Mouse (Mus musculus): ENCODE measurements at regions not wholly inside any gene's neighbourhood (a gene's known extent, or its start where the extent isn't known, plus 50 kb on each side); places are given as distances from the start of the nearest gene placed in this dataset.
A peak's percentile ranks its signal among the peaks of the same experiment; 100 is the strongest.
"Not testable (repeated sequence)": the region's sequence is repeated elsewhere in the genome, so short reads cannot be mapped to it uniquely, and the experiment has no call there.

- H3K36me3 ChIP-seq; H3K9me3 ChIP-seq (replicated peaks); H3K4me1 ChIP-seq; H3K4me3 ChIP-seq; H3K27ac ChIP-seq (replicated peaks); DNase-seq (ENCODE audit: low spot score); H3K27me3 ChIP-seq (ENCODE audit: low read depth, poor library complexity, severe bottlenecking): not testable (repeated sequence)
- 97% methylated on average over 19 of the region's 19 CpGs for WGBS
Observed at GRCm38 (mm10) chr15:90882349-90882748, 167.4 kb downstream of the Kif21a start.

- DNase-seq (ENCODE audit: low spot score), result no peak
- Histone ChIP-seq H3K36me3 (no peaks in the 10 kb centered on the region), H3K27me3 (ENCODE audit: low read depth, poor library complexity, severe bottlenecking) (no peaks in the 10 kb centered on the region), H3K4me3 (no peak overlapping the region), H3K27ac (replicated peaks) (no peak overlapping the region), H3K4me1 (0 out of 2 replicates have a peak, but pooled peaks cover 3% of the 10 kb centered on the region), H3K9me3 (replicated peaks) (no peaks in the 10 kb centered on the region)
- 53% methylated on average over 2 of the region's 2 CpGs for WGBS
Observed at GRCm38 (mm10) chr15:90869452-90869851, 180.3 kb downstream of the Kif21a start.

- WGBS, result 91% methylated on average over 1 of the region's 4 CpGs
- not testable (repeated sequence) for H3K36me3 ChIP-seq, H3K4me3 ChIP-seq
Observed at GRCm38 (mm10) chr15:90853763-90854162, 174.5 kb upstream of the Cpne8 start.

GRCm38 (mm10) chr15:90851991-90852390, 172.8 kb upstream of the Cpne8 start:
- WGBS, result 91% methylated on average over 2 of the region's 2 CpGs
- DNase-seq (ENCODE audit: low spot score), result no peak
- no peak overlapping the region for H3K4me3 ChIP-seq
- no peaks in the 10 kb centered on the region for H3K4me1 ChIP-seq
- no peaks in the 10 kb centered on the region for H3K36me3 ChIP-seq
- no peaks in the 10 kb centered on the region for H3K9me3 ChIP-seq (replicated peaks)
- H3K27me3 ChIP-seq (ENCODE audit: low read depth, poor library complexity, severe bottlenecking), result no peaks in the 10 kb centered on the region
- no peak overlapping the region for H3K27ac ChIP-seq (replicated peaks)

More at GRCm38 (mm10) chr15:90853763-90854162, 174.5 kb upstream of the Cpne8 start:
- not testable (repeated sequence) for H3K4me1 ChIP-seq; H3K27ac ChIP-seq (replicated peaks); H3K27me3 ChIP-seq (ENCODE audit: low read depth, poor library complexity, severe bottlenecking); H3K9me3 ChIP-seq (replicated peaks); DNase-seq (ENCODE audit: low spot score)

- 36% methylated on average over 5 of the region's 5 CpGs for WGBS
- Histone ChIP-seq H3K27me3 (ENCODE audit: low read depth, poor library complexity, severe bottlenecking) (no peaks in the 10 kb centered on the region), H3K27ac (replicated peaks) (no peak overlapping the region), H3K4me3 (no peak overlapping the region), H3K4me1 (no peaks in the 10 kb centered on the region), H3K9me3 (replicated peaks) (no peaks in the 10 kb centered on the region), H3K36me3 (no peaks in the 10 kb centered on the region)
- peak; percentile 26 for DNase-seq (ENCODE audit: low spot score)
Observed at GRCm38 (mm10) chr15:90841471-90841870, 162.2 kb upstream of the Cpne8 start.

- Histone ChIP-seq H3K4me3 (no peak overlapping the region), H3K9me3 (replicated peaks) (peaks cover 6% of the 10 kb centered on the region; the same call in 1 of the 2 replicates), H3K27me3 (ENCODE audit: low read depth, poor library complexity, severe bottlenecking) (no peaks in the 10 kb centered on the region), H3K4me1 (no peaks in the 10 kb centered on the region), H3K36me3 (no peaks in the 10 kb centered on the region), H3K27ac (replicated peaks) (no peak overlapping the region)
- no peak for DNase-seq (ENCODE audit: low spot score)
- WGBS, result 86% methylated on average over 7 of the region's 7 CpGs
Observed at GRCm38 (mm10) chr15:90835586-90835985, 156.4 kb upstream of the Cpne8 start.

GRCm38 (mm10) chr15:90827816-90828215, 148.6 kb upstream of the Cpne8 start:
- Histone ChIP-seq H3K27ac (replicated peaks) (no peak overlapping the region), H3K4me3 (no peak overlapping the region), H3K36me3 (no peaks in the 10 kb centered on the region), H3K27me3 (ENCODE audit: low read depth, poor library complexity, severe bottlenecking) (no peaks in the 10 kb centered on the region), H3K4me1 (peaks cover 6% of the 10 kb centered on the region), H3K9me3 (replicated peaks) (peaks cover 6% of the 10 kb centered on the region; the same call in 1 of the 2 replicates)
- DNase-seq (ENCODE audit: low spot score), result no peak
- 15% methylated on average over 4 of the region's 4 CpGs for WGBS

- WGBS, result 96% methylated on average over 6 of the region's 6 CpGs
- no peak for DNase-seq (ENCODE audit: low spot score)
- Histone ChIP-seq H3K27ac (replicated peaks) (no peak overlapping the region), H3K27me3 (ENCODE audit: low read depth, poor library complexity, severe bottlenecking) (peaks cover 11% of the 10 kb centered on the region; the same call in 1 of the 2 replicates), H3K4me3 (no peak overlapping the region), H3K4me1 (peaks cover 20% of the 10 kb centered on the region), H3K9me3 (replicated peaks) (no peaks in the 10 kb centered on the region), H3K36me3 (no peaks in the 10 kb centered on the region)
Observed at GRCm38 (mm10) chr15:90822306-90822705, 143.1 kb upstream of the Cpne8 start.

- DNase-seq (ENCODE audit: low spot score), result peak; percentile 48
Observed at GRCm38 (mm10) chr15:90819949-90820655, 140.9 kb upstream of the Cpne8 start.

GRCm38 (mm10) chr15:90818161-90818560, 138.9 kb upstream of the Cpne8 start:
- H3K9me3 ChIP-seq (replicated peaks), result no peaks in the 10 kb centered on the region
- H3K4me1 ChIP-seq, result peaks cover 20% of the 10 kb centered on the region
- peaks cover 11% of the 10 kb centered on the region; the same call in 1 of the 2 replicates for H3K27me3 ChIP-seq (ENCODE audit: low read depth, poor library complexity, severe bottlenecking)
- H3K4me3 ChIP-seq, result no peak overlapping the region
- no peaks in the 10 kb centered on the region for H3K36me3 ChIP-seq
- no peak overlapping the region for H3K27ac ChIP-seq (replicated peaks)
- 76% methylated on average over 4 of the region's 4 CpGs for WGBS
- no peak for DNase-seq (ENCODE audit: low spot score)

More at GRCm38 (mm10) chr15:90819949-90820655, 140.9 kb upstream of the Cpne8 start:
- no peaks in the 10 kb centered on the region for H3K36me3 ChIP-seq
- H3K4me1 ChIP-seq, result peaks cover 20% of the 10 kb centered on the region
- no peaks in the 10 kb centered on the region for H3K9me3 ChIP-seq (replicated peaks)
- H3K27me3 ChIP-seq (ENCODE audit: low read depth, poor library complexity, severe bottlenecking), result peaks cover 11% of the 10 kb centered on the region; the same call in 1 of the 2 replicates
- peak overlapping the region; percentile 42; the same call in 1 of the 2 replicates for H3K27ac ChIP-seq (replicated peaks)
- 30% methylated on average over 14 of the region's 14 CpGs for WGBS
- H3K4me3 ChIP-seq, result no peak overlapping the region

GRCm38 (mm10) chr15:90813907-90814306, 134.7 kb upstream of the Cpne8 start:
- Histone ChIP-seq H3K9me3 (replicated peaks) (no peaks in the 10 kb centered on the region), H3K36me3 (no peaks in the 10 kb centered on the region), H3K27me3 (ENCODE audit: low read depth, poor library complexity, severe bottlenecking) (peaks cover 4% of the 10 kb centered on the region; the same call in 1 of the 2 replicates), H3K4me1 (peaks cover 2% of the 10 kb centered on the region; the same call in 1 of the 2 replicates), H3K4me3 (no peak overlapping the region), H3K27ac (replicated peaks) (no peak overlapping the region)
- no peak for DNase-seq (ENCODE audit: low spot score)
- WGBS, result 91% methylated on average over 5 of the region's 5 CpGs

GRCm38 (mm10) chr15:90810341-90810740, 131.1 kb upstream of the Cpne8 start:
- H3K4me3 ChIP-seq, result no peak overlapping the region

GRCm38 (mm10) chr15:90808236-90808635, 129.0 kb upstream of the Cpne8 start:
- H3K9me3 ChIP-seq (replicated peaks), result no peaks in the 10 kb centered on the region
- H3K27me3 ChIP-seq (ENCODE audit: low read depth, poor library complexity, severe bottlenecking), result no peaks in the 10 kb centered on the region
- H3K4me3 ChIP-seq, result no peak overlapping the region
- DNase-seq (ENCODE audit: low spot score), result no peak
- no peak overlapping the region for H3K27ac ChIP-seq (replicated peaks)
- H3K36me3 ChIP-seq, result no peaks in the 10 kb centered on the region
- no peaks in the 10 kb centered on the region for H3K4me1 ChIP-seq
- WGBS, result 90% methylated on average over 6 of the region's 6 CpGs

More at GRCm38 (mm10) chr15:90810341-90810740, 131.1 kb upstream of the Cpne8 start:
- H3K27ac ChIP-seq (replicated peaks), result no peak overlapping the region
- H3K27me3 ChIP-seq (ENCODE audit: low read depth, poor library complexity, severe bottlenecking), result no peaks in the 10 kb centered on the region
- H3K36me3 ChIP-seq, result no peaks in the 10 kb centered on the region
- H3K9me3 ChIP-seq (replicated peaks), result no peaks in the 10 kb centered on the region
- 80% methylated on average over 3 of the region's 3 CpGs for WGBS
- DNase-seq (ENCODE audit: low spot score), result no peak
- H3K4me1 ChIP-seq, result no peaks in the 10 kb centered on the region

Data from midbrain, embryonic 10.5 days (tissue).